Mouse (Mus musculus) Muller cell, postnatal 12 days (primary cell): Measurements from ENCODE around the gene Tekt3.

Experiments used
- DNase-seq: peaks from one replicate; pipeline ENCODE4 v3.0.0-alpha.2; 2015; ENCODE audit errors: inconsistent ontology term

The Tekt3 gene

DNA sequence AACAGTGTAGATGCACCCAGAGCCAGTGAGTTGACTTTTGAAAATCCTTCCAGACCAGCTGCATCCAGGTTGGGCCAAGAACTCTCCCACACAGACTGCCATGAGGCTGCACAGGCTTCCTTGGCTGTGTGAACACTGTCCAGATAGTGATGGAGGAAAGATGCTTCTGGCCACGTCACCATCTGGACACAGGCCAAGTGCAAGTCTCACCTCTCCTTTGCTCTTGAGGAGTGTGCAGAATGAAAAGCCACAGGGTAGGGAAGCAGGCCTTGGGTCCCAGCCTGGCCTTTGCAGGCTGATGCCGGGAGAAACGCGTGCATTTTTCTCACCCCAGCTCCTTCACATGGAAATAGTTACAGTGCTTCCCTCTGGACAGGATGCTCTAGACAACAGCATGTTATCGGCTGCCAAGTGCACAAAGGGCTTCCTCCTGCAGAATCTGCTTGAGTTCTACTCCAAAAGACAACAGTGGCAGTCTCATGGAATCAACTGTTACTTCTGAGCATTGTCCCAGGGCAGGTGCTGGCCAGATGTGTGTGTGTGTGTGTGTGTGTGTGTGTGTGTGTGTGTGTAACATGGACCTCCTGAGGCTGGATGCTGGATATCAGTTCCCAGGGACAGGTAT lies 64.5 kb downstream of the Tekt3 start:
- peak; percentile 46 for DNase-seq

DNA sequence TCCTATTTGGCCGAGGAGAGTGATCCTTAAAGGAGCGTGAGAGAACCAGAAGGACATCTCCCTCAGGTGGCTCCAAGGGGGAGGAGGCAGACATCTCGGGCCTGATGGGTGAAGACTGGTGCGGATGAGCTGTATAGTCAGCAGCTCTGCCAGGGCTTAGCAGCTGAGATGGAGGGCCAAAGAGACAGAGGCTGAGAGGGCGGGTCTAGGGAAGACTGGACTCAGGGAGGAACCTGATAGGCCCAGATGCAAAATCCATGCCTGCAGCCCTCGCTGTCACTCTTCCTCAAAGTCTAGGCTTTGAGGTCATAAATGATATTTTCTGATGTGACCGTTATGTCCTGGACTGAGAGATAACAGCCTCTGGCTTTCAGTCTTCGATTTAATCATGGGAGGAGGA lies 65.5 kb downstream of the Tekt3 start:
- DNase-seq: no peak

DNA sequence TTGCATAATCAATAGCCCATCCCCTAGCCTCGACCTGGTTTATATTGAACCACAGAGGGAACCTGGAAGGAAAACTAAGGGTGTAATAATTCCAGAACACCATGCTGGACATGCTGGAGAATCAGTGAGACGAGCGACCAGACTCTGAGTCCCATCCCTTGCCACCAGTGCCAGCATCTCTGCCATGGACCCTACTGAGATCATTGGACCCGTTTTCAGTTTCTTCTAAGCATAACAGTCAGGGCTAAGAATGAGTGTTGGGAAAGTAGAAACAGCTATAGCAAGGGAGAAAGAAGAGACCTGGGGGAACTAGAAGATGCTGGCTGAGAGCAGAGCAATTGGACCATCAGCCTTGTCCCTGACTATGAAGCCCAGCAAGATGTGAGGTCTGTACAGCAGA lies 66.1 kb downstream of the Tekt3 start:
- DNase-seq: no peak

DNA sequence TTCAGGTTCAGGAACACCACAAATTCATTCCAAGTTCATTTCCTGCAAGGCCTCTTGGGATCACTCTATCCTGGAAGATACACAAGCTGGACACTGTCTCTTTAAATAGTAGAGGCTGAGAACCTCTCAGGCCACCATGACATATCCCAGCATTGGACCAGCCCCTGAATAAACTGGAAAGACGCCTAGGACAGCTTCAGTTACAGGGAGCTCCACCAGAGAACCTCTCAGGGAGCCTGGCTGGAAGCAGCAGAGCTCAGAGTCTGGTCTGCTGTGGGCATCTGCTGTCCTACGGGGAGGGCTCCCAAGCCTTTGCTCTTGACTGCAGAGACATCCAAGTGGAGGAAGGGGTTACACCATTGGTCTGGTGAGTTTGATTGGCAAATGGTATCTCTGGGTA lies 67.3 kb downstream of the Tekt3 start, which contains the start of gene Pmp22:
Gene Pmp22, plus strand, starts transcription at position 199 of the 400 bp plus-strand sequence.
- no peak for DNase-seq

DNA sequence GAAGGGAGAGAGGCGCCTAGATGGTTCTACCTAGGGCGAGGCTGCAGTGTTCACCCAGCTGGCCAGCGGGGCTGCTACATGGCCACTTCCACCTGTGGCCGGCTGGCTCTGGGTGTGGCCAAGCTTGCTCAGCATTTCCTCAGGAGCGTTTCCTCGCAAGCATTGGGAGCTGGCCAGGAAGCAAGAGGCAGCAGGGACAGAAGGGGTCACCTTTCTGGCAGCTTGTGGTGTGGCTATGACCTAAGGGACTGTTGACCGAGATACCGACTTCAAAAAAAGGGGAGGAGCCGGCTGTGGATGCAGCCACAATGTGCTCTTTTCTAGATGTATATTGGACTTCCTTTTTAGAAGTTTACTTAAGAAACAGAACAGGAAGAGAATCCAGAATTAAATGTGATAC lies 67.9 kb downstream of the Tekt3 start:
- no peak for DNase-seq

DNA sequence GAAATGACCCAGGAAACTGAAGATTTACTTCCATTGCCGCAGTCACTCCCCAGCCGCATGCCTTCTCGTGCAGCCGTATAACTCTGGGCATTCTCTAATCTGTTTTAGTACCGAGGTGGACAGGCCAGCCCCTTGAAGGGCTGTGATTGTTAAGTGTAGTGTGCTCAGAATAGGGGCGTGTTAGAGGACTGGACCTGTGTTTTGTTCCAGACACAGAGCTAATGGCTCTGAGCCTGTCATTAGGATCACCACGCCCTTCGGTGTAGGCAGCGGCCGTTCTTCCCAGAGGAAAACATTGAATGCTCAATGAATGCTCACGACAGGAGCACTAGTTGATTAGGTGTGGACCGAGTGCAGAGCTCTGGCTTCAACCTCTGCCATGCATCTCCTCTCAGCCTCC lies 68.4 kb downstream of the Tekt3 start:
- DNase-seq: no peak

DNA sequence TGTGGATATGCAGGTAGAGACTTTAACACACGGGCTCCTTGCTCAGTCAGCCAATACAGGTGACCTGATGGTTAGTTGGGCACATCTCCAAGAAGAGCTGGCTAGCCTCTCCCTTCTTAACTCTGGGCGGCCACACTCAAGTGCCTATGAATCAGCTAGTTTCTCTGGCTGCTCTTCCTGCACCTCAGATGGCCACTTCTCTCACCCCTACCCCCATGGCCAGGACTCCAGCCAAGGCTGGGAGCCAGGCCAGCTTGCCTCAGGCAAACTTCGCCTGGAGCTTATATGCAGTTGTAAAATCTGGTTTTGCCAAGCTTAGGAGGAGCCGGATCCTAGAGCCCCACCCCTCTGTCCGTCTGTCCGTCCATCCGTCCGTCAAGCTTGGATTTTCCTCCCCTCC lies 69.0 kb downstream of the Tekt3 start:
- DNase-seq: peak; percentile 97

DNA sequence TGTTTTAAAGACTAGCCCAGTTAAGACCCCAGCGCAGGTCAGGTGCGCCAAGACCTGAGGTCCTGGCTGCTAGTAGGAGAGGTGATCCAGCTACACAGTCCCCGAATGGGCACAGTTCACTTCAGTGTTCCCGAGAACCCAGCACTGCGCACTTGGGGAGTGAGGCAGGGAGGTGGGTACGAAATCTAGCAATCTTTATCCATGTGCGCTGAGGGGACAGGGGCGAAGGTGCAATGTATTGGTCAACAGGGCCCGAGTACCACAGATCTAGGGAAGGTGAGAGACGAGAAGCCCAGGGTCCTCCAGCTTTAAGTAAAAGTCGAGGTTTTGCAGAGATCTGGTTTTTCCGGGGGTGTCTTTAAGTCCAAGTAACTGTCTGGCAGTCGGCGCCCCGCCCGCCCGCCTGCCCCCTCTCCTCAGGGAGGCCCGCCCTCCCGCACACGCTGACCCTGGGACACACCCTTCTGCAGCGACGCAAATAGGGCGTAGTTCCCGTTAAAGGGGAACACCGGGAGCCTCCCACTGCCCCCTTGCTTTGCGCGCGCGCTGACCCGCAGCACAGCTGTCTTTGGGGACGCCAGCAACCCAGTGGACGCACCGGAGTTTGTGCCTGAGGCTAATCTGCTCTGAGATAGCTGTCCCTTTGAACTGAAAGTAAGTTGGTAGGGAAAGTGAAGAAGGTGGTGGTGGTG lies 69.7 kb downstream of the Tekt3 start:
- DNase-seq: peak; percentile 89

DNA sequence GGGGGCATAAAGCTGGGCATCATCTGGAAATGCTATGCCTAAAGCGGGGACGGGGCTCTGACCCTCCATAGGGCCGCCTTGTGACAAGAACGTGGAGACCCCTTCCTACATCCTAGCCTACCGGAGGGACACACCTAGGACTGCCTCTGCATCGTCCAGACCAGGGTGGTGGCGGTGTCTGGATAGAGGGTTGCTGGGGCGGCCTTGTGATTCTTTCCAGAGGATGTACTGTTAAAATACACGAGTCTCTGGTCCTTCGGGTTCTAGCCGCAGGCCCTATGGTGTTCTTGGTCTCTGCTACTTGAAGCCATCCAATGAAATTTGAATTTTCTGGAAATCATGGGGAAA lies 70.2 kb downstream of the Tekt3 start:
- DNase-seq: no peak

DNA sequence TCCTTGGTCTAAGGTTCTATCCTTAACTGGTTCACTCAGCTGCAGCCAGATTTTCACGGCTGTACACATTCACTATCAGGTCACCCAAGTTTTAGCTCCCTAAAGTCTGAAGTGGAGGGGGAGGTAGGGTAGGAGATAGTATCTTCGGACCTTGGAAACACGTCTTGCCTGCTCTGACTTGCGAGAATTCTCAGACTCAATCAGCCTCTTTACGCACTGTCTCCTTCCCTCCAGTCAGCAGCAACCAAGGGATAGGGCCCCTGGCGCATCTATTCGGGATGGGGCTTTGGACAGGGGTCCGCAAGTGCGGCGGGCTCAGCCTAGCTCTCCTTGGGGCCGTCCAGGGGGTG lies 70.7 kb downstream of the Tekt3 start:
- peak; percentile 70 for DNase-seq

DNA sequence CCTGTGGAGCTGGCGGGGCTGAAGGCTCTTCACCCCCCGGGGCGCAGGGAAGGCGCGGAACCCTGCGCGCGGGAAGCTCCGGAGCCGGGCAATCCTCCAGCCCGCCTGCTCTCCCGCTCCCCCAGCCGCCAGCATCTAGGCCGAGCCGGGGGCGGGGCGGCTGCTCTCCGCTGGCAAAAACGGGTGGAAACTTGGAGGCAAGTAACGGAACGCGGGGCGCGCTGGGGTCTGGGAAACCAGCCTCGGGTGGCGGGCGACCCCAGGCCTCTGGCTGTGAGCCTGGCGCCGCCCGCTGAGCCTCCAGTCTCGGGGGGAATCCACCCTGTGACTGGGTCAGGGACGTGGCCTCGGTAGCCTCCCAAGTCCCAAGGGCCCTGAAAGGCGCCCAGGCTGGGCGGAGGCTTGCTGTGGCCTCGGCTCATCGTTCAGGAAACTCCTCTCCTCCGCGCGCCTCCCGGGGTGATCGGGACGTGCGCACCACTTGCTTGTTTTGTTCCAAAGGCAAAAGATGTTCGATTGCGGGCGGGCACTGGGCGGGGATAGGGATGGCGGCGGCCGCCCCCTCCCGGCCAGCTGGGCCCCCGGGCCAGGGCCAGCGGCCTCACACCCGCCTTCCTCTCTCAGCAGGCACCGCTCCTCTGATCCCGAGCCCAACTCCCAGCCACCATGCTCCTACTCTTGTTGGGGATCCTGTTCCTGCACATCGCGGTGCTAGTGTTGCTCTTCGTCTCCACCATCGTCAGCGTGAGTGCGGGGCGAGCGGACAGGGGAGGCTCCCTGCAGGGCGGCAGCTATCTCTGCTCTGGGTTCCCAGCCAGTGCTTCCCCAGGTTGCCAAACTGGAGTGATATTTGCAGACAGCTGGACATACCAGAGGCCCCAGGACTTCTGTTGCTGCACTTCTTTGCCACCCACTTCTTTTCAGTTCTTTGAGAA lies 71.3 kb downstream of the Tekt3 start:
- peak; percentile 95 for DNase-seq

DNA sequence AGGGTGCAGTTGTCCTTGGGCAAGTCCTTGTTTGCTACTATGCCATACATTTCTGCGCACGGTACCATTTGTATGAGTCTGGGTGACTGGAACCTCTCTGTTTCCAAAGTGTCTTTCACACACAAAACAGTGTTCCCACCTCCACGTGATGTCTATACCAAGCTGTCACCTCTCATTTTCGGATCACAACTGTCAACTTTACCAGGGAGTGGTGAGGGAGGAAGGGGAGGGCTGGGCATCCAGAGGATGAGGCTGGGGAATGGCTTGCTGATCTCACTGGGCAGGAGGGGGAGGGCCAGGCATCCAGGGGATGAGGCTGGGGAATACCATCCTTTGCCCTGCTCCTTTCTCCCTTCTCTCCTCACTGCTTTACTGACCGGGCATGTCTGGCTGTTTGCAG lies 72.6 kb downstream of the Tekt3 start:
- peak; percentile 29 for DNase-seq

DNA sequence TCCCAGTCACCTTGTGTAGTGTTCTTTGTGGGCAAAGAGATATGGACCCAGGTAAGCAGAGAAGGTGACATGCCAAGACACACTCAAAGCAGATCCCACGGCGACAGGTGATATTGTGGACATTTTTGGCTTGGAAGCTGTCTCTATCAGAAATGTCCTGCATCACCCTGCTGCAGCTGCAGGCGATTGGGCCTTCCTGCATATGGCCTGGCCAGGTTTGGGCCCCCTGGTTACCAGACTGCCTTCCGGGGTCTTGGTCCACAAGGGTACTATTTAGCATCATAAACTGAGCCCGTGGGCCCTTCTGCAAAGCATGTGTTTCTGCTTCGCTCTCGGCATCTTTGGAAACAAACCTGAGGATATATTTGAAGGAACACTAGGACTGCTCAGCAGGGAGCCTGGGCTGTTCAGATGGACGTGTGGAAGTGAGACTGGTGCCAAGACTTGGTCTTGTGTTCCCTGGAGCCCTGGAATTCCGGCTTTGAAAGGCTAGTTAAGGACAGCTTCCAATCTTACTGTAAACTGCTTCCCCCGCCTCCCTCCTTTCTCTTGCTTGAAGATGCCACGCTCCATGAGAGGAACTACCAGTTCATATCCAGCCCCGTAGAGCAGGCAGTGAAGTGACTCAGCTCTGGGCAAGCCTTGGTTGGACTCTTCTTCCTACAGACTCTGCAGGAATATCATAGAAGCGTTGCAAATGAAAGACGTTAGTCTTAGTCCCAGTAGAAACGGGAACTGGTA lies 73.5 kb downstream of the Tekt3 start:
- no peak for DNase-seq

DNA sequence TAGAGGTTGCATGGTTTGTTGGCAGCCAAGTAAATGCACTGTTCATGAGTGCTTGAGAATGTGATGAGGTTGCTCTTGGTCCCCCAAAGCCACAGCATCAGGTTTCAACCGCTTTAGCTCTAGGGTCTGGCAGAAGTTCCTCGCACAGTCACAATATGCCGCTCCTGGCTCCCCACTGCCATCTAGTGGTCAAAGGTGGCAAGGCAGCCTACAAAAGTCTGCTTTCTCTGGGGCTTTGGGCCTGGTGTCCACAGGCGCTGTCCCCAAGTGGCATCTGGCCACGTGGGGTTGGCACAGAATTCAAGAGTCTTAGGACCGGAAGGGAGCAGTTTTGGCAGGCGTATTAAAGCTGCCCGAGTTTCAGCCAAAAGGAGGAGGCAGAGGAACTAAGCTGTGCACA lies 74.2 kb downstream of the Tekt3 start:
- peak; percentile 96 for DNase-seq

DNA sequence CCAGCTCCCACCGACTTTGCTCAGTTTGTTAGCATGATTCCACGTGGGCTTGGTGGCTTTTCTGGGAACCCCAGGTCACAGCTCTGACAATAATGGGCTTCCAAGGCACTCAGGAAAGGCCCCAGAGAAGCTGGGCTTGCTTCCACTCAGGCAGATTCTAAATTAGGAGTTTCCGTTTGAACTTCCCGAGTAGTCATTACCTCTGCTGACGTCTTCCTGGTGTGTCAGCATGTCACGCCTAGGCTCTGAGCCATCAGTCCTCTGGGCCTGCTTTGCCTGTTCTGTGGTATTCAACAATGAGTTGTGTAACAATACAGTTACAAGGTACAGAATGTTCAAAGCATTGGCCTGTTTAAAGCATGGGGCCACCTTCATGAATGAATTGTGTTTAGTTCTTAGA lies 74.8 kb downstream of the Tekt3 start:
- DNase-seq: peak; percentile 78

DNA sequence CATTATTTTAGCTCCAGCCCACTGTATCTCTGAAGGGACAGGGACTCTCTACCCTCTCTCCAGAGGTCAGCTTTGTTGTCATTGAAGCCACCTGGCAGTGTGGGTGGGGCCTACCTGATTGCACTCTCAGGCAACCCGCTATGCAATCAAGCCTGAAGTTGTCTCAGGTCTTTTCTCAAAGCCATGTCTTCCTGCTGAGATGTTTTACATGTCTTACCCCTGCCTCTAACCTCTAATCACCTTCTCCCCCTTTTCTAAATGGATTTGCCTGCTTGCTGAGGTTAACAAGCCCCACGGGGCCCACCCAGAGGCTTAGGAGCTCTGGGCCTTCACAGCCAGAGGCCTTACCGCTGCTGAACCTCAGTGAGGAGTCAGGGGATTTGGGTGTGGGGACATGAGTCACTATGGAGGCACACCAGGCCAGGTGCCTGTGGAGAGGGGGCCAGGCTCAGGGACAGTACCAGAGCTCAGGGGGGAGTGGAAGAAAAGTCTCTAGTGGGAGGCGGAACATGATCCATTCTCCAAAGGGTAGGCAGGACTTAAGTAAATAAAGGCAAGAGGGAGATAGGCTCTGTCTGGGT lies 75.5 kb downstream of the Tekt3 start:
- no peak for DNase-seq

DNA sequence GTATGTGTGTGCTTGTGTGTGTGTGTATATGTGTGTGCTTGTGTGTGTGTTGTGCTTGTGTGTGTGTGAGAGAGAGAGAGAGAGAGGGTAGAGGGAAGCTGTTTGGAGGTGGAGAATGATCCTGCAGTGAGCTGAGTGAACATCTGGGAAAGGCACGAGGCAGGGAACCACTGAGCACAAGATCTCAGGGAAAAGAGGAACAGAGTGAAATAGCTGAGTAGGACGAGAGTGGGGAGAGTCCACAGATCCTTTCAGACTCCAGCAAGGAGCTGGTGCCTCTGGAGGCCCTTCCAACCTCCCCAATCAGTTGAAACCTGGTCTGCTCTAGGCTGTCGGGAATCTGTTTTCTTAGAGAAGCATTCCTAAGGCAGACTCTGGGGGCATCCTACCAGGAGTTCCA lies 77.3 kb downstream of the Tekt3 start:
- DNase-seq: no peak

DNA sequence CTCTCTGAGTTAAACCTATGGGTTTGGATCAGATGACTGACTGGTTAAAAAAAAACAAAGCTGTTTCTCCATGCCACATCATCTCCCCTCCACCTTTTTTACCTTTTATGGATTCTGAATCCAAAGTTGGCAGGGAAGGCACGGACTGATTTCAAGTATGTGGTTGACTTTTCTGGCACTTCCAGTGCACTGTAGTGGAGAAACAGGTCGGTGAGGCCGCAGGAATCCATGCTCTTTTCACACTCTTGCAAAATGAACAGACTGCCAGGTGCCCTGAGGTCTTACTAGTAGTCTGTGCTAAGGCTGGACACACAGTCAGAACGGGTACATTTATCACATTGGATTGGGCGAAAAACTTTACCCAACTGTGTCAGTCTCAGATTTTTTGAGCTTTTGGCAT lies 80.9 kb downstream of the Tekt3 start:
- no peak for DNase-seq

DNA sequence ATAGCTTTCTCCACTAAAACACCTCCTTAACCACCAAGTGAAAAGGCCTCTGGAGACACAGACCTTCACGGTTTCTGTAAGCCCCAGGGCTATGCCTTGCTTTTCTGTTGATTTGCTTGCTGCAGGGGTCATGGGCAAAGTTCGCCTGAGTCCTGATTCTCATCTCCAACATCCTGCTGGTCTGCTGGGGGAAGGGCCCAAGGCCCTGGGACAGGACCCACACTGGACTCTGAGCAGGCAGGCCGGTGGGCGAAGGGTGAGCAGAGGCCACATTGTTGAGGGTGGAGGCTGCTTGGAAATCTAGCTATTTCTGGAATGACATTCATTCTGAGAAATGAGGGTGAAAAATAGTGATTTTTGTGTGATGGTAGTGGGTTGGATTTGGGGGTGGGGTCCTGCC lies 81.4 kb downstream of the Tekt3 start:
- DNase-seq: no peak

DNA sequence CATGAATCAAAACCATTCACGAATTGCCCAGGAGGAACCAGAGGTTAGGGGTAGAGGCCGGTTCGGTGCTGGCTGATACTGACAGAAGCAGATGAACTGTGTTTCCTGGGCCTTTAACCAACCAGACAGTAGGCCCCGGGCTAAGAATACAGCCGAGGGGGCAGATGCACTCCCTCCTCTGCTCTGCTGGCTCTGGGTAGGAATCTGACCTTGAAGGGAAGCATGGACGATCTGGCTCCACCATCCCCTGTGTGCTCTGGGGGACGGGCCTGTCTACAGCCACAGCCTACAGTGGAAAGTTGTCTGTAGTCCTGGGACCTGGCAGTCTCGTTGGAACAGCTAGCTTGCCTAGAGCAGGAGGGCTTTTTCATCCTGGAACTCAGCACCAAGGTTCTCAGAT lies 82.0 kb downstream of the Tekt3 start:
- no peak for DNase-seq
